Mouse (Mus musculus): ENCODE results near the gene Polr1c. TPM values are rescaled to one million over a fixed set of nuclear protein-coding genes. Genes with fewer than 3 reads are reported as not detected.
A peak's percentile ranks its signal among the peaks of the same experiment; 100 is the strongest.

The Polr1c gene
- polyA plus RNA-seq, 1 experiment, result 63.0 TPM

DNA sequence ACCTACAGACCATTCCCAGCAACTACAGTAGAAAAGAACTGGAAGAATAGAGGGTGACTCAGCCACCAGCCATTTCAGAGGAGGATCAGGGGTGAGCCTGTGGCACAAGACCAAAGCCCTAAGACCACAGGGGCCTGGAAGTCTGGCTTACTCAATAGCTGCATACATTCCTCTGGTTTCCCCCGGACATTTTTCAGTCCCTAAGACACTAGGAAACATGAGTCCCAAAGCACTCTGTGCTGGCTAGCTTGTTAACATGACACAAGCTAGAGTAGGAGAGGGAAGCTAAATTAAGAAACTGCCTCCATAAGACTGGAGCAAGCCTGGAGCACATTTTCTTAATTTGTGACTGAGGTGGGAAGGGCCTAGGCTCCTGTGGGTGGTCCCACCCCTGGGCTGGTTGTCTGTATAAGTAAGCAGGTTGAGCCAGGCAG is 26.0 kb upstream of the Polr1c start:
- H3K27me3 ChIP-seq (replicated peaks; ENCODE audit: control insufficient read depth, insufficient read depth, low read length), result no peaks in the 10 kb centered on the region
- H3K36me3 ChIP-seq (ENCODE audit: control insufficient read depth, insufficient read depth, low read length), result no peaks in the 10 kb centered on the region
- no peak overlapping the region for H3K27ac ChIP-seq (ENCODE audit: insufficient read depth, low read depth, low read length)
- H3K4me3 ChIP-seq (ENCODE audit: insufficient read depth, low read depth, low read length), result no peak overlapping the region
- WGBS, result 52% methylated on average over 1 of the region's 1 CpGs
- no peak for DNase-seq
- H3K4me1 ChIP-seq (ENCODE audit: control insufficient read depth, insufficient read depth, low read length), result 0 out of 2 replicates have a peak, but pooled peaks cover 3% of the 10 kb centered on the region
- TF ChIP-seq POLR2A (IDR thresholded peaks at IDR 0.05; ENCODE audit: low read depth, low read length), result no peak
- no peak for TF ChIP-seq CTCF (conservative IDR thresholded peaks at IDR 0.05; ENCODE audit: insufficient read depth, insufficient read length, low read depth, low read length)

DNA sequence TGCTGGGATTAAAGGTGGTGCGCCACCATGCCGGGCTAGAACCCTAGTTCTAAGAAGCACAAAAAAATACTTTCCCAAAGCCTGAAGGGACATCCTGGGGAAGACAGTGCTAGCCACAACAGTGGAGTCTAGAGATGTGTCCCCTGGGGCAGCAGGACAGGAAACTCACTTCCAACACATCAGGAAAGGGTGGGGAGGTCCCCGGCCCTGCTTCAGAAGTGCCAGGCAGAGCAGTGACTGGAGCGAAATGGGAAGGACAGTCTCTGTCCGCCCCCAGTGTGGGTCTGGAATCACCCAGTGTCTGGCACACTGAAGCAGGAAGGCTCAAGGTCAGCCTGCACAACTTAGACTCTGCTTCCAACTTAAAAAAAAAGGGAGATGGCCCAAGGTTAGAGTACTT is 24.8 kb upstream of the Polr1c start:
- Histone ChIP-seq H3K27me3 (replicated peaks; ENCODE audit: control insufficient read depth, insufficient read depth, low read length) (no peaks in the 10 kb centered on the region), H3K36me3 (ENCODE audit: control insufficient read depth, insufficient read depth, low read length) (no peaks in the 10 kb centered on the region), H3K4me3 (ENCODE audit: insufficient read depth, low read depth, low read length) (no peak overlapping the region), H3K4me1 (ENCODE audit: control insufficient read depth, insufficient read depth, low read length) (0 out of 2 replicates have a peak, but pooled peaks cover 3% of the 10 kb centered on the region), H3K27ac (ENCODE audit: insufficient read depth, low read depth, low read length) (no peak overlapping the region)
- peak; percentile 83 for DNase-seq
- TF ChIP-seq POLR2A (IDR thresholded peaks at IDR 0.05; ENCODE audit: low read depth, low read length) (no peak), CTCF (conservative IDR thresholded peaks at IDR 0.05; ENCODE audit: insufficient read depth, insufficient read length, low read depth, low read length) (no peak)
- 66% methylated on average over 5 of the region's 5 CpGs for WGBS

DNA sequence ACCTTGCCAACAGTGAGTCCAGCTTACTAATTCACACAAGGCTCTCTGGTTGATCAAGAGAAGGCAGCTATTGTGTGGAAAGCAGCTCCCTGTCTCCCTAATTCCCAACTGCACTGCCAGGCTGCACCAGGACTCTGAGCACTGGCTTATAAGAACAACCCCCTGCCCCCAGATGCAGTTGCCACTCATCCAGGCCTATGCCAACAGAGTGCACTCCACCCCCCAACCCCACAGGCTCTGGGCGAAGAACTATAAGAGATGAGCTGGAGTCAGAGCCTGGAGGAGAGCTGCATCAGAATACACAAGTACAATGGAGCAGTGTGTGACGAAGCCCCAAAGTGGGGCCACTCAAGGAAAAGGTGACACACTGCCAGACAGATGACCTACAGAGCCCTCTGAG is 24.2 kb upstream of the Polr1c start:
- Histone ChIP-seq H3K27ac (ENCODE audit: insufficient read depth, low read depth, low read length) (no peak overlapping the region), H3K4me1 (ENCODE audit: control insufficient read depth, insufficient read depth, low read length) (0 out of 2 replicates have a peak, but pooled peaks cover 3% of the 10 kb centered on the region), H3K36me3 (ENCODE audit: control insufficient read depth, insufficient read depth, low read length) (no peaks in the 10 kb centered on the region), H3K4me3 (ENCODE audit: insufficient read depth, low read depth, low read length) (no peak overlapping the region), H3K27me3 (replicated peaks; ENCODE audit: control insufficient read depth, insufficient read depth, low read length) (no peaks in the 10 kb centered on the region)
- 96% methylated on average over 2 of the region's 2 CpGs for WGBS
- no peak for TF ChIP-seq CTCF (conservative IDR thresholded peaks at IDR 0.05; ENCODE audit: insufficient read depth, insufficient read length, low read depth, low read length)
- no peak for TF ChIP-seq POLR2A (IDR thresholded peaks at IDR 0.05; ENCODE audit: low read depth, low read length)
- DNase-seq, result no peak

DNA sequence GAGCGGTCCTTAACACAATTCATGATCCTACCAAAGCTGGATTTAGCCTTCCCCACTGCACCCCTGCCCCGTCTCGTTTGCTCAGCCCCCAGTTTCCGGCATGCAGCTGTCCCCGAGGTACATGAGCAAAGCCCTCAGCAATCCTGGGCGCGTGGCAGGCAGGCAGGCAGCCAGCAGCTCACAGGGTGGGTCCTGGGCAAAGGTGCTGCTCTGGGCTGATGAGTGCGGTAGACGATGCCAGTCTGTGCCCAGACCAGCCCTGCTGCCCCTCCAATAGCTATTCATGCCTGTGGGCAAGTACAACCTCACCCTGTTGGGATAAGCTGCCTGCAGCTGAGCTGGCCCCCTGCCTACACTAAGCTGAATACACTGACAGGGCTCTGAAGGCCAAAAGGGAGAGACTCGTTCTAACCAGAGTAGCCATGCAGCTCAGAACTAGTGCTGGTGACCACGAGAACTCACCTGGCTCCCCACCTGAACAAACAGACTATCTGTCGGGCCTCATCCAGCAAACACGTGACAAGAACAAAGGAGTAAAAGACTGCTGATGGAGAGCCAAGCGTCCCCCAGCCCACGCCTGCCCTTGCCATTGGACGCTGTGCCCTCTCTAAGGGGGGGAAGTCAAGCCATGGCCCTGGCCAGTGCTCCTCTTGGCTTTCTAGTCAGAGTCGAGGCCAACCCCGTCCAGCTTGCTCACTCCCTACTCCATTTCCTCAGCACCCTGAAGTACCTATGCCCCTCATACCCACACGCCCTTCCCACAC is 22.1 kb upstream of the Polr1c start:
- no peaks in the 10 kb centered on the region for H3K27me3 ChIP-seq (replicated peaks; ENCODE audit: control insufficient read depth, insufficient read depth, low read length)
- TF ChIP-seq POLR2A (IDR thresholded peaks at IDR 0.05; ENCODE audit: low read depth, low read length), result no peak
- no peak for TF ChIP-seq CTCF (conservative IDR thresholded peaks at IDR 0.05; ENCODE audit: insufficient read depth, insufficient read length, low read depth, low read length)
- no peak overlapping the region for H3K27ac ChIP-seq (ENCODE audit: insufficient read depth, low read depth, low read length)
- H3K4me1 ChIP-seq (ENCODE audit: control insufficient read depth, insufficient read depth, low read length), result 0 out of 2 replicates have a peak, but pooled peaks cover 6% of the 10 kb centered on the region
- no peaks in the 10 kb centered on the region for H3K36me3 ChIP-seq (ENCODE audit: control insufficient read depth, insufficient read depth, low read length)
- DNase-seq, result peak; percentile 70
- H3K4me3 ChIP-seq (ENCODE audit: insufficient read depth, low read depth, low read length), result no peak overlapping the region
- WGBS, result 69% methylated on average over 19 of the region's 19 CpGs

GRCm38 (mm10) chr17:46268026-46268720 is 20.3 kb upstream of the Polr1c start:
- no peaks in the 10 kb centered on the region; the same call in 1 of the 2 replicates for H3K36me3 ChIP-seq (ENCODE audit: control insufficient read depth, insufficient read depth, low read length)
- TF ChIP-seq POLR2A (IDR thresholded peaks at IDR 0.05; ENCODE audit: low read depth, low read length), result no peak
- TF ChIP-seq CTCF (conservative IDR thresholded peaks at IDR 0.05; ENCODE audit: insufficient read depth, insufficient read length, low read depth, low read length), result no peak
- WGBS, result 63% methylated on average over 10 of the region's 10 CpGs
- H3K4me1 ChIP-seq (ENCODE audit: control insufficient read depth, insufficient read depth, low read length), result 0 out of 2 replicates have a peak, but pooled peaks cover 6% of the 10 kb centered on the region
- no peaks in the 10 kb centered on the region for H3K27me3 ChIP-seq (replicated peaks; ENCODE audit: control insufficient read depth, insufficient read depth, low read length)
- no peak overlapping the region for H3K4me3 ChIP-seq (ENCODE audit: insufficient read depth, low read depth, low read length)
- DNase-seq, result no peak
- no peak overlapping the region for H3K27ac ChIP-seq (ENCODE audit: insufficient read depth, low read depth, low read length)

DNA sequence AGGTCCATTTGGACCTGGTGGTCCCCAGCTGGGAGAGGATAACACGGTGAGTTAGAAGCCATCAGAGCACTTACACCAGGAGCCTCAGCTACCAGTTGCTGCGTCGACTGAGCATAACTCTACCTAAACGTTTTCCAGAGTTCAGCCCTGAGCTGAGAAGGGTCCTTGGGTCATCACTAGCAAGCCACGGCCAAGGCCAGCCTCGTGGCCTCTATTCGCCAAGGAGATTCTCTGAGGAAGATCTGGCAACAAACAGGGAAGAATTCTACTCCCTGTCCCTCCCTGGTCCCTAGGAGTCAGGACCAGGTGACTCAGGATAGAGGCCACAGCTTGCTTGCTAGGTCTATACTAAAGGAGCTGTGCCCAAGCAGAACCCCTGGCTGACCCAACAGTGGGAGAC is 19.7 kb upstream of the Polr1c start:
- Histone ChIP-seq H3K4me1 (ENCODE audit: control insufficient read depth, insufficient read depth, low read length) (0 out of 2 replicates have a peak, but pooled peaks cover 6% of the 10 kb centered on the region), H3K27me3 (replicated peaks; ENCODE audit: control insufficient read depth, insufficient read depth, low read length) (no peaks in the 10 kb centered on the region), H3K36me3 (ENCODE audit: control insufficient read depth, insufficient read depth, low read length) (no peaks in the 10 kb centered on the region; the same call in 1 of the 2 replicates), H3K27ac (ENCODE audit: insufficient read depth, low read depth, low read length) (no peak overlapping the region), H3K4me3 (ENCODE audit: insufficient read depth, low read depth, low read length) (no peak overlapping the region)
- DNase-seq, result no peak
- TF ChIP-seq CTCF (conservative IDR thresholded peaks at IDR 0.05; ENCODE audit: insufficient read depth, insufficient read length, low read depth, low read length) (no peak), POLR2A (IDR thresholded peaks at IDR 0.05; ENCODE audit: low read depth, low read length) (no peak)
- WGBS, result 78% methylated on average over 7 of the region's 7 CpGs

DNA sequence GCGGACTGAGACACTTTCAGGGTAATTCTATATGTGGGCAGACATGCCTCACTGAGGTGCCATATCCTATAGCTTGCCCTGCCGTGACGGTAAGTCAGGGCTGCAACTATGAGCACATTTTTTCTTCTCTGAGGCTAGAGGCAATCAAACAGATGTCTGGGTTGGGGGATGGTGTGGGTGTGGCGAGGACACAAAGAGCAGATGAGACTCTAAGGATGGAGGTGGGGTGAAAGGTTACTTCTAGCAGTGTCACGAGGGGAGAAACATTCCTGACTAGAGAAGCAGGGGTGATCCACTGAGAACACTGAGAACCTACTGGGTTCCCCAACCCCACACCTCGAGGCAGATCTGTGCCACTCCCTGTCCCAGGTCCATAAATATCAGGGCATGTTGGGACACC is 19.1 kb upstream of the Polr1c start:
- H3K27ac ChIP-seq (ENCODE audit: insufficient read depth, low read depth, low read length), result no peak overlapping the region
- H3K36me3 ChIP-seq (ENCODE audit: control insufficient read depth, insufficient read depth, low read length), result no peaks in the 10 kb centered on the region; the same call in 1 of the 2 replicates
- 66% methylated on average over 6 of the region's 6 CpGs for WGBS
- H3K4me3 ChIP-seq (ENCODE audit: insufficient read depth, low read depth, low read length), result no peak overlapping the region
- no peak for TF ChIP-seq POLR2A (IDR thresholded peaks at IDR 0.05; ENCODE audit: low read depth, low read length)
- TF ChIP-seq CTCF (conservative IDR thresholded peaks at IDR 0.05; ENCODE audit: insufficient read depth, insufficient read length, low read depth, low read length), result no peak
- 0 out of 2 replicates have a peak, but pooled peaks cover 6% of the 10 kb centered on the region for H3K4me1 ChIP-seq (ENCODE audit: control insufficient read depth, insufficient read depth, low read length)
- H3K27me3 ChIP-seq (replicated peaks; ENCODE audit: control insufficient read depth, insufficient read depth, low read length), result no peaks in the 10 kb centered on the region
- DNase-seq, result no peak
